Mouse (Mus musculus): ENCODE measurements at regions not wholly inside any gene's neighbourhood (a gene's known extent, or its start where the extent isn't known, plus 50 kb on each side); places are given as distances from the start of the nearest gene placed in this dataset.

- no peak for DNase-seq
Measured at GRCm38 (mm10) chr8:98572597-98573514, 843.4 kb downstream of the Cdh8 start.

- DNase-seq, result no peak
Measured at GRCm38 (mm10) chr8:98566661-98567060, 849.6 kb downstream of the Cdh8 start.

- no peak for DNase-seq
Measured at GRCm38 (mm10) chr8:98518459-98518858, 897.8 kb downstream of the Cdh8 start.

GRCm38 (mm10) chr8:98515246-98515645, 901.0 kb downstream of the Cdh8 start:
- DNase-seq, result no peak

GRCm38 (mm10) chr8:98496793-98497192, 919.5 kb downstream of the Cdh8 start:
- DNase-seq, result no peak

GRCm38 (mm10) chr8:98463375-98464030, 952.8 kb downstream of the Cdh8 start:
- DNase-seq, result no peak

- DNase-seq, result no peak
Measured at GRCm38 (mm10) chr8:98455539-98455938, 960.7 kb downstream of the Cdh8 start.
